Mouse (Mus musculus): Measurements from ENCODE around the gene Mroh2a.

- no peak for TF ChIP-seq CTCF (IDR thresholded peaks at IDR 0.05; ENCODE audit: extremely low read depth, insufficient read depth, insufficient read length, insufficient replicate concordance)
- no peak for TF ChIP-seq POLR2A (IDR thresholded peaks at IDR 0.05; ENCODE audit: low read depth, low read length)
Observed at GRCm38 (mm10) chr1:88262255-88262654, 35.5 kb downstream of the Mroh2a start.
